Mouse (Mus musculus) cerebellum, adult 9-10 months (tissue): ENCODE data around the gene Taok1.
A peak's percentile ranks its signal among the peaks of the same experiment; 100 is the strongest.
"Not testable (repeated sequence)": the region's sequence is repeated elsewhere in the genome, so short reads cannot be mapped to it uniquely, and the experiment has no call there.

Source experiments
- DNase-seq: peaks from one replicate; pipeline ENCODE4 v3.0.0; 2022

The Taok1 gene

DNA sequence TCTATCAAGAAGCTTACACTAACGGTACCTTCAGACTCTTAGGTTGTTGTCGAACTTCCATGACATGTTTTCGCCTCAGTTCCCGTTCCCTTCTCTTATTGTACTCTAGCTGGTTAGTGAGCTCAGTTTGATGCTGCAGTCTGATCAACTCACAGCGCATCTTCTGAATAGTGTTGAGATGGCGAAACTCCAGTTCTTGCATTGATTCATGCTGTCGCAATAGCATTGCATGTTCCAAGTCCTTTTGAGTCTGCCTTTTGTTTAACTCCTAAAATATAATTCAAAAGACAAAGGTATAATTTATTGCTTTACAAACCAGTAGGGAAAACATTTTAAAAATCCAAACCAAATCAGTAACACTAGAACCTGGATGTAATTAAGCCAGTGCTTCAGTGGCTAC lies 62.4 kb downstream of the Taok1 start:
- DNase-seq = no peak

DNA sequence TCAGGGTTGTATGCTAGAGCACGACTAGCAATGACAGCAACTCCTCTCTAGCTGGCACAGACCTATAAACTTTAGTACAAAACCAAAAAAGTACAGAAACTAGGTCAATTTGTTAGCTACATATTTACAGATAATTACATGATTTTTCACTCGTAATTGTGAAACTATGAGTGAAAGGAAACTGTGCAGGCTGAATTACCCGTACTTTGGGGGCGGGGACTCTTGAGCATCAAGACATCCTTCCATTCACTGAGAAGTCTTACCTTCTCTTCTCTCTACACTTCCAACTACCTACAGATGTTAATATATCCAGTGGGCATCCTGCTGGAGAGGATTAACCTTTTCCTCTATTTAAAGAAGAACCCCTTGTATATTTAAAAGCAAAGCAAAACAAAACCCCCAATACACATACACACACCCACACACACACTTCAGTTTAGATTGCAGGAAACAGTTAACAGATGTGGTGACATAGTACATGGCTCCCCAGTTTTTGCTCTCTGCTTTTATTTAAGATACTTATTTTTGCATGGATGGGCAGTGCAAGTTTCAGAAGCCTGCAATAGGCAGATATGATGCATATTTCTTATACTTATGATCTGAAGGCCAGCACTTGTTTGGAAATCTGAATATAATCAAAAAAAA lies 75.3 kb downstream of the Taok1 start:
- no peak for DNase-seq

DNA sequence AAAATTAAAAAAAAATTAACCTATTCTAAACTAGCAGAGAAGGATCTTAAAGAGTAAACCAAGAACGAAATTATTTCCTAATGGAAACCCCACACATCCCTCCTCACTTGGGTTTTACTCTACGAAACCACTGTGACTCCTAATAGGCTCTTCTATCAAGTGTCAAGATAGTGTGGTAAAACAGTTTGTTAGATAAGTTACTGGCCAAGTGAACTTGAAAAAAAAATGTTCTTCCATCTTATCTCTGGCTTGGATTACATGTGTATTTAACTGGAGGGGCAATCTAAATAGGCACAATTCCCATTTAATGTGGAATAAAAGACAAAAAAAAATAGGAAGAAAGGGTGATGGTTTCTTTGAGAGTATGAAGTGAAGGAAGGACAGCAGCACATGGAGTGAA lies 76.8 kb downstream of the Taok1 start:
- DNase-seq = no peak

DNA sequence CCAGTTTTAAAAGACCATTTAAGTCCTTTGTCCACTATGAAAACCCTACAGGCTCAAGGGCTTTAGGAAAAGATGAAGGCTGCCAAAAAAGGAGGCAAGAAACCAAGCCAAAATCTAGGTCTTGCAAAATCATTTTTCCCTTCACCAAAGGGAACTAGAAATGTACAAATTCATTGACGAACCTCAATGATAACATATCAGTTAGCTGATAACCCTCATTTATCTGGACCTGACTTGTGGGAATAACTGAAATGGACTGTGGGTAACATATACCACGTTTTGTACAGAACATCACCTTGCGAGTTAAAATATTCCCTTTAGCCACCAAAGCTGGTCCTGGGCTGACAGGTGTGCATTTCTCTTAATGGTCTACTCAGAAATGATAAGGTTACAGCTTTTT lies 78.0 kb downstream of the Taok1 start:
- DNase-seq = no peak

DNA sequence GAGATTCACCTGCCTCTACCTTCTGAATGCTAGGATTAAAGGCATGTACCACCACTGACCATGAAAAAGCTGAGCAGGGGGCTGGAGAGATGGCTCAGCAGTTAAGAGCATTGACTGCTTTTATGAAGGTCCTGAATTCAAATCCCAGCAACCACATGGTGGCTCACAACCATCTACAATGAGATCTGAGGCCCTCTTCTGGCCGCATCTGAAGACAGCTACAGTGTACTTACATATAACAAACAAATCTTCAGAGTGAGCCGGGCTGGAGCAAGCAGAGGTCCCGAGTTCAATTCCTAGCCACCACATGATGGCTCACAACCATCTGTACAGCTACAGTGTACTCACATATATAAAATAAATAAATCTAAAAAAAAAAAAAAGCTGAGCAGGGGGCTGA lies 79.2 kb downstream of the Taok1 start:
- DNase-seq = not testable (repeated sequence)

DNA sequence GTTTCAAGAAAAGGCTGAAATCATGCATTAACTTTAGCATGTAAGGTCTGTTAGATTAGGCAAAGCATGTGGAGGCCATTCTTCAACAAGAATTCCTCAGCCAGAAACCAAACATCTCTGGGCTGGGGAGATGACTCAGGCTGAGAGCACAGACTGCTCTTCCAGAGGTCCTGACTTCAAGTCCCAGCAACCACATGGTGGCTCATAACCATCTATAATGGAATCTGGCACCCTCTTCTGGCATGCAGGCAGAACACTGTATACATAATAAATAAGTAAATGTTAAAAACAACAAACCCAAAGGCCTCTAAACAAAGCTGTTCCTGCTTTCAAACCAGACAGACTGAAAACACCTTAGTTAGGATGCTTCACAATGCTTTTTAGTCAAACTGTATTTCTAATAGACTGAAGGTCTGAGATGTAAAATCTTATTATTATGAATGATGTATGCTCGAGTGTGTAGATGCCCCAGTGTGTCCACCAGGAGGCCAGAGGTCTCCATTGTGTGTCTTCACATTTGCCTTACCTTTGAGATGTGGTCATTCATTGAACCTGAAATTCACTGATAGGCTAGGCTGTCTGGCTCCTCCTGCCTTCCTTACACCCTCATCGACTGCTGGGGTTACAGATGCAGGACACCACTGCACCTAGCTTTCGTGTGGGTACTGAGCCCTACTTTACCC lies 81.7 kb downstream of the Taok1 start:
- DNase-seq = no peak

DNA sequence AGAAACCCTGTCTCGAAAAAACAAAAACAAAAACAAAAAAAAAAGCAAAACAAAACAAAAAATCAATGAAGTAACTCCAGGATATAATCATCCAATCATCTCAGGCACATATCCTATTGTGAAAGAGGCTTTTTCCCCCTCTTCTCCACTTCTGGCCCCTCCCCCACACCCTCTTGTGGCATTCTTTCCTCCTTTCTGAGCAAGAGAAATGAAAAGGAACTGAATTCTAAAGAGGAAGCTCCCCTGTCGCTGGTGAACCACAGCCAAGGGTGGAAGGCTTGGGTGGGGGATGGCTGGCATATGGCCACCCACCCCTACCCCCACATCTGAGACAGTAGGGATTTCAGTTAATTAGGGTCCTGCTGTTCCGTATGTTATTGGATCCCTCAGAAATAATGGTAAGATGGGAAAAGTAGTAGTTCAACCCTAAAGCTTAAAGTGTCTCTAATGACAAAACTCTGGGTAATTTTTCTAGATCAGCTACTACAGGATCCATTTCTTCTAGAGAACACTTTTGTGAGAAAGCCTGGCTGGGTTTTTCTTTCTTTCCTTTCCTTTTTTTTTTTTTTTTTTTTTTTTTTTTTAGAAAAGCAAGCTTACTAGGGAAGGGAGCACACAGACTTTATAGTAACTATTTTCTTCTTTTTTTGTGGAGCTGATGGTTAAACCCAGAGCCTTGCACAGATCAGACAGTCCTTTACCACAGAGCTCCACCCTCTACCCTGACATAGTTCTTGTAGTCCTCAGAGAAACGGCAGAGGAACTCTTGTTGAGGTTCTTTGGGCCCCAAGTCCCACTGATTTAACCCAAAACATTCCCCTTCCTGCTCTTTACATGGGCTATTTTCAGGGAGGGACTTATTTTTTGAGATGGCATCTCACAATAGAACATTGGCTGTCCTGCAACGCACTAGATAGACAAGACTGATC lies 86.8 kb downstream of the Taok1 start:
- DNase-seq = no peak

DNA sequence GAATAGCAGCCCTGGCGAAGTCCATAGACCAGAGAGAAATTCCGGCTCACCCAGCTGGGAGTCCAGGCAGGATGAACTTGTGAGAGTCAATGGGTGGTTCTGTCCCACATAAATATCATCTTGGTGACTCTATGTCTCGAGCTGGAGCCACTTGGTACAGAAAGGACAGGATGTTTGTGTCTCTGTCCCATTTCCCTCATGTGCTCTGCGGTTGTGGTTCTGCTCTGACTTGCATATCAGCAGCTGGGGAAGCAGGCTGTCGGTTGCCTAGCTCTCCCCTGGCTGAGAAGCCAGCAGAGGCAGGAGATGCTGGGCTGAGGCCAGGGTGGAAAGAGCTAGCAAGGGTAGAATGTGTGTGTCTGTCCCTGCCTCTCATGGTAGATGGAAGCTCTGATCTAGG lies 88.6 kb downstream of the Taok1 start, which contains the start of gene Gm10392:
TSS of gene Gm10392 (minus strand) at position 156 of the 400 bp plus-strand sequence.
- DNase-seq = no peak

DNA sequence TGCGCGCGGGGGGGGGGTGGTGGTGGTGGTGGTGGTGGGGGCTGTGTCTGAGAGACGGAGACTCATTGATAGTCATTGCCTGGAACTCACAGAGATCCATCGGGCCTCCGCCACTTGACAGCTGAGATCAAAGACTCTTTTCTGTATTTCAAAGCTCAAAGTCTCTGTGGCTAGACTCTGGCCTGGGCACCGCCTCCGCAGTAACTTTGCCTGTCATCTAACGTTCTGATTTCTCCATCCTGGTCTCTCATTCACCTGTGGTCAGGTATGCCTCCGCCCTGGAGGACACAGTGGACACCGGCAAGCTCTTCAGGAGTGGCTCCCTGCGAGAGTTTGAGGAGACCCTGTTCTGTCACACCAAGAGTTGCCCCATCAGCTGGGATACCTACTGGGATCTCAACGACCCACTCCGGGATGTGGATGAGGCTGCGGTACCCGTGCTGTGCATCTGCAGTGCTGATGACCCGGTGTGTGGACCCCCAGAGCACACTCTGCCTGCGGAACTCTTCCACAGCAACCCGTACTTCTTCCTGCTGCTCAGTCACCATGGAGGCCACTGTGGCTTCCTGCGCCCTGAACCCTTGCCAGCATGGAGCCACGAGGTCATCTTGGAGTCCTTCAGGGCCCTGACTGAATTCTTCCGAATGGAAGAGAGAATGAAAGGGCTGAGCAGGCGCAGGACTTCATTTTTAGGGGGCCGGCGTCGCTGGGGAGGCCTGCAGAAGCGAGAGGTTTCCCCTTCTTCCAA lies 89.4 kb downstream of the Taok1 start:
- no peak for DNase-seq

DNA sequence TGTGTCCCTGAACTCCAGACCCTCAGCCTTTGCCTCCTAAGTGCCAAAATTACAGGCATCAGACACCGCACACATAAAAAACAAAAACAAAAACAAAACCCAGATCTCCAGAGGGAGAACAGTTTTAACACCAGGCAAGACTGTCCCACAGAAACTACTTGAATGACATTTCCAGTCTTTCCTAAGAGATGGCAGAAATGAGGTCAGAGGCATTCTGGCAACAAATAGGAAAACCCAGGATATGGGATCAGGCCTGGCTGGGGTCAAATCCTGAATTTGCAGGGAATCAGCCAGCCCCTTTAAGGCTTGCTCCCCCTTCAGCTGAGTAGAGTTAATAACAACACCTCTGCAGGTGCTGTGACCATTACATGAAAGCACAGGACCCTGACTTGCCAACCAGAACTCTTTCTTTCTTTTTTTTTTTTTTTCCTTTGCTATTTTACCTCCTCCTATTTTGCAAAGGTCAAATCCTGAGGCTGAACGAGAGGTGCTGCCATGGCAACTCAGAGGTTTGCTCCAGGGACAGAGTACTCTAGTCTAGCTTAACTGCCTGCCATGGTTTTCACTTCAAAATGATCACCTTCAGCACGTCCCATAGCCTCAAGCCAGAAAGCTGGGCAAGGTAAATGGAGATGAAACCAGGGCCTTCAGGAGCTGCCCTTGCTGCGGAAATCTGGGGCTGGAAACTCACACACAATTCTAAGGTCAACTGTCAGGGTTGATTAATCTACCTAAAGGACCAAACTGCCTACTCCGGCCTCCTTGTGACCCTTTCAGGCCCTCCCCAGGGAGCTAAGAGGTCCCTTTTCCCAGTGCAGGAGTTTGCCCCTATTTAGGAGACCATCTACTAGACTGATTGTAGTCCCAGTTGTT lies 90.8 kb downstream of the Taok1 start:
- no peak for DNase-seq

DNA sequence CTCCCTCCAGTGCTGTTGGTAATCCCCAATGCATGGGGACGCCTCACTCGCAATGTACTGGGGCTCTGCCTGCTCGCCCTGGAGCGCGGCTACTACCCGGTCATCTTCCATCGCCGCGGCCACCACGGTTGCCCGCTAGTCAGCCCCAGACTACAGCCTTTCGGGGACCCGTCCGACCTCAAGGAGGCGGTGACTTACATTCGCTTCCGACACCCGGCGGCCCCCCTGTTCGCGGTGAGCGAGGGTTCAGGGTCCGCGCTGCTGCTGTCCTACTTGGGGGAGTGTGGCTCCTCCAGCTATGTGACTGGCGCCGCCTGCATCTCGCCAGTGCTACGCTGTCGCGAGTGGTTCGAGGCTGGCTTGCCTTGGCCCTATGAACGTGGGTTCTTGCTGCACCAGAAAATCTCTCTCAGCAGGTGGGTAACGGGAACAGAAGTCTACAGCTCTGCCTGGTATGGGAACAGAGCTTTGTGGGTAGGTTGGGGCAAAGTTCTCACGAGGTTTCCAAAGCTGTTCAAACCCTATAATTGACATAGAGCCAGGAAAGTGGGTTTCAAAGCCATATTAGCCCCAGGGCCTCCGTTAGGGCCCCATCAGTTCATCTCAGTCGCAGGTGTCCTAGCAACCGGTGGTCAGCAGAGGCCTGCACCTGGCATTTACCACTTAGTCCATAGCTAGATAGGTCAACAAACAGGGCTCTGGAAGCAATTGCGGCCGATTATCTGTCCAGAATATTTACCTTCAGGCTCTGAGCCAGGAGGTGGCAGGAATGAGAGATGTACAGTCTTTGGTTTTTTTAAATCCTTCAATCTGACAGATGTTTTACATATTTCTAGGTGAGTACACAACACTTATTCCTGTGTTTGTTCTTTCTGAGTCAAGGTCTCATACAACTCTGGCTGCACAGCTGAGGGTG lies 91.7 kb downstream of the Taok1 start, which contains the start of gene Trp53i13:
TSS of gene Trp53i13 (minus strand) at position 344 of the 916 bp plus-strand sequence.
- DNase-seq = peak; percentile 24

DNA sequence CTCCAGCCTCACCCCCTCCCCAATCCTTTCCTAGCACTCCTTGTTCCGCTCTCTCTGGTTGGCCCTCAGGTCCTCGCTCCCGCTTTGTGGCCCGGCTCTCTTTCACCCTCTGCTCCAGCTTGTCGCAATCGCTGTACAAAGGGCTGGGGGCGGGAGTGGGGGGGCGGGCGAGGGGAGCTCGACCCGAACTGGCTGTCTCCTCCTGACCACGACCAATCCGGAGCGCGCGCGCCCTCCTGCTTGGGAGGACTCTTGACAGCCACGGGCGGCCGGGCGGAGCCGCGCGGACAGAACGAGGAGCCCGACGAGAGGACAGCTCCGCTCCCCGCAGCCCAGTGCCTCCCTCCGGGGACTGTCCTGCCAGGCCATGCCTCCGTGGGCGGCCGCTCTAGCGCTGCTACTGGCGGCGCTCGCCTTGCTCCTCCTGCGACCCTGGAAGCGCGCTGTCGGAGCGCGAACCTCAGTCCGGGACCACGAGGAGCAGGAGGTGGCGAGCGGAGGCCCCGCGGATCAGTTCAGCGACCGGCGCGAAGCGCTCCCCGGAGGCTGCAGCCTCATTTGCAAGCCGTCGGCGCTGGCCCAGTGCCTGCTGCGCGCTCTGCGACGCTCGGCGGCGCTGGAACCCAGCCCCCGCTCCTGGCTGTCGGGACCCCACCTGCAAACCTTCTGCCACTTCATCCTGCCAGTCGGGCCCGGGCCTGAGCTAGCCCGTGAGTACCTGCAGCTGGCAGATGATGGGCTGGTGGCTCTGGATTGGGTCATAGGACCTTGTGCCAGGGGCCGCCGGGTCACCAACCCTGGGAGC lies 92.6 kb downstream of the Taok1 start, which contains the start of gene Abhd15:
TSS of gene Abhd15 (plus strand) at position 290 of the 805 bp plus-strand sequence.
- DNase-seq = peak; percentile 40

DNA sequence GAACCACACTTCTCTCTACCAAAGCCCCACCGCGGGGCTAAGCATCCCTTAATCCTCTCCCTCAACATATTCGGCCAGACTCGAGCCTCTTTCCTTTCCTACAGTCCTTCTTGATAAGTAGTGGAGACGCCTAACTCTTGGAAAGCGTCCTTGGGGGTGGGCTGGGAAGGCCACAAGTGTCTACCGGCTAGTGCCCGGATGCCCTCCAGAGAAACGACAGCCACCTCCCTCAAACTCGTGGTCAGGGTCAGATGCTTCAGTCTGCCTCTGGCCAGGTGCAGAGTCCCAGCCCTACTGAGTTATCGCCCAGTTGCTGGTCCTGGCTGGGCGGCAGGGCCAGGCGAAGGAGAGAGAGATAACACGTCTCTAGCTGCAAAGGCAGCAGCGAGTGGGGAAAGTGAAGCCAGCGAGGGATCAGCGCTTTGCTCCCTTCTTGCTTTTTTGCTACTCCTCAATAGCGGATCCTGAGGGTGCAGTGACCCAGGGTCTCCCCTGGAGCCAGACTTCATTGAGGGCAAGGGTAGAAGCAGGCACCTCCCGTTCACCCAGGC lies 93.3 kb downstream of the Taok1 start:
- peak; percentile 36 for DNase-seq

DNA sequence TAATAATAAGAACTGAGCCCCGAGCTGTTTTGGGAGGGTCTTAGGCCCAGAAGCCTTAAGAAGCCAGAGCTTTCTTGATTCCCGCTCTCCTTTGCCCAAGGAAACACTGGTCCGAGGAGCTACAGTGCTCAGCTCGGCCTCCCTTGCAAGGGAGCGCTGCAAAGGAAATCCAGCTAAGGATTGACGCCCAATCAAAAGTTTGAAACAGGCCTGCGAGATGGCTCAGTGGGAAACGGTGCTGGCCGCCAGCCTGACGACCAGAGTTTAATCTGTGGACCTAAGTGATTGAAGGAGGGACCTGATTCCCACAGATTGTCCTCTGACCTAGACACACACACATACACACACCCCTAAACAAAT lies 93.8 kb downstream of the Taok1 start:
- peak; percentile 33 for DNase-seq

DNA sequence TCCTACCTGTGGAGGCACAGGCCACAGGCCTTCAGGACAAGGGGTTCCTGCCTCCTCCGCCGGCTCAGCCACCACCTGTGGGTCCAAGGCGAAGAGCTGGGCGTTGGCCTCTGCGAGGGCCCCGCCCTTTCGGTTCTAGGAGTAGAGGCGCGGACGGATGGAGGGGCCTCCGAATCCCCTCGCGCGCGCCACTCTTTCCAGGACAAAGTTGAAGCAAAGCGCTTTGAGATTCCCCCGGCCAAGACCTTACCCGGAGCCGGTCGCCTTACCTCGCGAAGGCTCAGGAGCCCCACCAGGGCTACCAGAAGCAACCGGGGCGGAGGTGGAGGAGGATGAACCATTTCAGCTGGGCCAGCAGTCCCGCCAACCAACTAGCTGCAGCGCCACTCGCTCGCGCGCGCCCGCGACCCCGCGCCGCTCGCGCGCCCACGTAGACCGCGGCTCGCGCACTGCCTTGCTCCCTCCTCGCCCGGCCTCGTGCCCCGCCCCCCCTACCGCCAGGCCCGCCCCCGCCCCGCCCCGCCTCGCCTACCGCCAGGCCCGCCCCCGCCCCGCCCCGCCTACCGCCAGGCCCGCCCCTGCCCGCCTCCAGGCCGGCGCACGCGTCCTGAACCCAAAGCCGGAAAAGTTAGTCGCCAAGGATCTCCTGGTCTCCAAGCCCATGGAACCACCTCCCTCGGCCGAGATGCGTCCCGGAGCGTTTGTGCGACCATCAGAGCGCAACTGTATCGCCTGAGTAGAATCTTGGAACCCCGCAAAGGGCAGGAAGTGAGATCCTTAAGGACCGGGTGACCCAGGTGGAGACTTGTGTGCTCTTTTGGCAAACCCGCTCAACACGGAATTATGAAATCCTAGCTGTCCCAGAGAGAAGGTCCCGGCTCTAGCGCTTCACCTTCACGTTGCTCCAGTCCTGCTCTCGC lies 94.5 kb downstream of the Taok1 start:
- peak; percentile 76 for DNase-seq

DNA sequence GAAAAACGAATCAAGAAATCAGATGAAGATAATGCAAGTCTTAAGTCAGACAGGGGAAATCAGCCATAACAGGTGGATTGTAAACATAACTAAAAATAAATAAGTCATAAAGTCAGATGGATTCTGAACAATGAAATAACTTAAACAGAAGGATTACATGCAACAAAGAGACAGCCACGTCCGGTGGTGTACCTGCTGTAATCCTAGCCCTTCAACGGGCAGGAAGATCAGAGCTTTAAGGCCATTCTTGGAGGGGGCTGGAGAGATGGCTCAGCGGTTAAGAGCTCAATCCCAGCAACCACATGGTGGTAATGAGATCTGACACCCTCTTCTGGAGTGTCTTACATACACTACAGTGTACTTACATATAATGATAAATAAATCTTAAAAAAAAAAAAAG lies 96.3 kb downstream of the Taok1 start:
- DNase-seq = no peak

DNA sequence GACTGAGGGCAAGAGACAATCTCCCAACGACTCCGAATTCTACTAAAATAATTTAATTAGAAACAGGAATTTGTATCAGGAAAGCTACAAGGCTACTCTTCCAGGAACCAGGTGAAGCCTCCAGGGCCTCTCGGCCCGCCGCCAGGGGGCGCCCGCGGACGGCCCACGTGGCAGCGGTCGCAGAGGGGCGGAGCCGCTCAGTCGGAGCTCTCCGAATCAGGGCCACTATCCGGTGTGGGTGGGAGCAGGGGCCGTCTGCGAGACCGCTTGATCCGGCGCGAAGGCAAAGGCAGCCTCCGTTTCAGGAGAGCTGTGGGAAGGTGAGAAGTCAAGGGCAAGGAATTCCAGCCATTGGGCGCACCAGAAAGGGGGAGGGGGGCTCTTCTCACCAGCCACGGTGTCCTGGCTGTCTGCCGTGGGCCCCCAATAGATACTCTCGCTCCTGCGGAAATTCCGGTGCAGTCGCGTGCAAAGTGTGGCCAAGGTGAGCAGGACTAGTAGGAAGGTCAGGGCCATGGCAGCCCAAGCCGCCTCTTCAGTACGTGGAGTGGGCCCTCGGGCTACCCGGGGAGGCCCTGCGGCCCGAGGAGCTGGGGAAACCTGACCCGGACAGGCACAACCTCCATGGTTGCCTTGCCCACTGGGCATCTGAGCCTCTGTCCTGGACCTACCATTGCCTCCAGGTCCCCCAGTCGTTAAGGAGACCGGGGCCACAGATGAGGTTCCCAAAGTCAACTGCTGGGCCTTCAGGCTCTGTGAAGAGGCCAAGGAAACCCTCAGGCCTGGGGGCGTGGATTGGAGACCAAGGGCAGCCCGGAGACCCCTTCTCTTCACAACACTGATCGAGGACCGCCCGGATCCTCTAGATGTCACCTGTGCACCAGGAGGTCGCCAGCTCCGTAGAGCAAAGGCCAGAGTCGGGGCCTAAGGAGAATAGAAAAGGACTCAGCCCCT lies 99.3 kb downstream of the Taok1 start:
- DNase-seq = peak; percentile 79
